Mouse (Mus musculus) lung, postnatal 36 days (tissue): ENCODE measurements at regions not wholly inside any gene's neighbourhood (a gene's known extent, or its start where the extent isn't known, plus 50 kb on each side); places are given as distances from the start of the nearest gene placed in this dataset.
"Not testable (repeated sequence)": the region's sequence is repeated elsewhere in the genome, so short reads cannot be mapped to it uniquely, and the experiment has no call there.

Experiments
- DNase-seq: peaks from one replicate; pipeline ENCODE4 v3.0.0; 2022; ENCODE audit warnings: mixed read lengths

DNA sequence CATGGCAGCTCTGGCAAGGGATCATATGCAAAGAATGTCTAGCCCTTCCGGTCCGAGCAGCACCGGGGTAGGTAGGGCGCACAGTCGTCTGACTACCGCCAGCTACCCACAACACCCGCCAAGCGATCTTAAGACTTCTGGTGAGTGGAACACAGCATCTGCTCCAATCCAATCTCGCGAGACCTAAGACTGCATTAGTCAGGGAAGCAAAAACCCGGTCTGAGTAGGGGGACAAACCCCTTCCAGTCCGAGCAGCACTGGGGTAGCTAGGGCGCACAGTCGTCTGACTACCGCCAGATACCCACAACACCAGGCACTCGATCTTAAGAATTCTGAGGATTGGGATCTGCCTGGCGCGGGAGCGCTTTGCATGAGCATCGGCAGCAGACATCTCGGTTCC is 57.1 kb downstream of the Nap1l2 start:
- DNase-seq = not testable (repeated sequence)

DNA sequence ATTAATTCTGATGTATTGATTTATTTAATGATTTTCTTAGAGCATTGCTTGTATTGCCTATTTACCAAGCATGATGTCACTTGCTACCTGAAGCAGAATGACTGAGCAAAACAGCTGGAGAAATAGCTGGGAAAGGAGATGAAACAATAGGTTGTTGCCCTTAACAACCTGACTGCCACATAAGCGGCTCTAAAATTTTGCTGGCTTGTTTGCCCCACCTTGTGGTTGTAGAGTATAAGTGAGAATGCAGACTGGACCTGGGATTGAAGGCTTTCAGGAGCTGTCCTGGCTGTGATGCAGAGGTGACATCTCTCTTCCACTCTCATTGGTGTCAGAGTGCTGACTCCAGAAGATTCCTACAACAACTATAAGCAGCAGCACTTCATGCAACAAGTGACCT is 77.3 kb downstream of the Nap1l2 start:
- DNase-seq = peak; percentile 1

DNA sequence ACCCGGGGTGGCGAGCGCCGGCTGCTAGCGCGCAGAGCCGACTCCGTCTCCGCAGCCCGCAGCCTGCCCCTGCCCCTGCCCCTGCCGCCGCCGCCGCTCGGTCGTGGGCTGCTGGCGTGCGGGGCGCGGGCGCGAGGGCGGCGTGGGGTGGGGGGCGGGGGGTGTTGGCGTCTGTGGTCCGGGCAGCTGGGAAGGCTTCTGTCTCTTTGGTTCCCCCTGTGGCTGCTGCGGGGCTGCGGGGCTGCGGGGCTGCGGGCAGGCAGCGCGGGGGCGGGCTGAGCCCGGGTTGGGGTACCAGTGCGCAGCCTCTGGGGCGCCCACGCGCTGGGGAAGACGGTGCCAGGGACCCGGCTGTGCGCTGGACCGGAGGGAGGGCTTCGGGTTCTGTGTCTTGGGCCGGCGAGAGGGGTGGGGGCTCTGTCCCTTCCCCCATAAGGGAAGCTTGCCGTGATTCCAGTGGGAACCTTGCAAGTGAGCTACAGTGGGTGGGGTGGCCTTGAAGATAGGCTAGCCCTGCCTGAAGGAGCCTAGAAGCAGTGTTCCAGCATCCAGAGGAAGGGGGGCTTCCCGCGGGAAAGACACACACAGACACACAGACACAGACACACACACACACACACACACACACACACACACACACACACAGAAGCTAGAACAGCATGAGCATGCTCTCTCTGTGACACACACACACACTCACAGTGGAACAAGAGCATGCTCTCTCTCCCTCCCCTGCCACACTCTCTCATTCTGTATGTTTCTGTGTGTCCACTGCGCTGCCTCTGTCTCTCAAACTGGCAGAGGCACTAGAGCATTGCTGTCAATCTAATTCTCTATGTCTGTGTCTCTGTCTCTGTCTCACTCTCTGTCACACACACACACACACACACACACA is 118.5 kb downstream of the Nap1l2 start:
- DNase-seq = not testable (repeated sequence)

DNA sequence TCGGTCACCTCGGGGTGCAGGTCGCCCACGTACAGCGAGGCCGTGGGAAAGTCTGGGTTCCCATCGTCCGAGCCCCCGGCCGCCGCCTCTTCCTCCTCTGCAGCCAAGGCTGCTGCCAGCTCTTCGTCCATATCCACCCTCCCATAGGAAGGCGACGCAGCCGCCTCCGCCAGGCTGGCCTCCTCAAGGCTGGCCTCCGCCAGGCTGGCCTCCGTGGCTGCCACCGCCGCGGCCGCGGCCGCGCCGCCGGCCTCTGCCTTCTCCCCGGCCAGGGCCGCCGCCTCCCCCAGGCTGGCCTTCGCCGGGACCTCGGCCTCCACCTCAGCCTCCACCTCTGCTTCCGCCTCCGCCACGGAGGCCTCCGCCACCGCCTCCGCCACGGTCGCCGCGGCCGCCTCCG is 119.3 kb downstream of the Nap1l2 start:
- DNase-seq = not testable (repeated sequence)

DNA sequence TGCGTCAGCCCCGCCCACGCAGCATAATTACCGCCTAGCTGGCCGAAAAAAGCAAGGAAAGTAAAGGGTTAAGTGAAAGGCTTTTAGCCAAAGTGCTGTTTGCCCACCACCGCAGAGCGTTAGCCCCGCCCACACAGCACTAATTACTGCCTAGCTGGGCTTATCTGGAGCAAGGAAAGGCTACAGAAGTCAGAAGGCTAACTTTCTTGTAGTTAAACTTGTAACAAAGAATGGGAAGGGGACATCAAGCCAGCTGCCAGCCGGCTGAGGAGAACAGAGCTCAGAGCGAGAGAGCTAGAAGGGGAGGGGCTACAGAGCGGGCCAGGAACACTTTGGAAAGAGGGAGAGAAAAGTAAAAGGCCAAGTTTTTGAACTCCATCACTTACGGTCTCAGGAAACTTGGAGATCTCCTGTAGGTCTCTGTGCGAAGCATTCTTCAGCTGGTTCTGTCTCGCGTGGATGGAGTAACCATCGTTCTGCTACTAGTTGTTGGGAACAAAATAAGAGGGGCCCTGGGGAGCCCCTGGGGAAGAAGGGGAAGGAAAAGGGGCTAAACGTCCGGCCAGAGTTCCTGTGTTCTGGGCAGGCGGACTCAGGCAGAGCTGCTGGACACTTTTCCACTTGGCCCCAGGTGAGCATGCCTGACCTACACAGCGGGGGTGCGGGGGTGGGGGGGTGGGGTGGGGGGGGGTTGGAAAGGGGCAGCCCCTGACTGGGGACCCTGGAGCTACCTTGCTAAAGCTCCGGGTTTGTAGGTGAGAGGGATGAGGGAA is 98.3 kb downstream of the 1700018G05Rik start:
- peak; percentile 7 for DNase-seq

DNA sequence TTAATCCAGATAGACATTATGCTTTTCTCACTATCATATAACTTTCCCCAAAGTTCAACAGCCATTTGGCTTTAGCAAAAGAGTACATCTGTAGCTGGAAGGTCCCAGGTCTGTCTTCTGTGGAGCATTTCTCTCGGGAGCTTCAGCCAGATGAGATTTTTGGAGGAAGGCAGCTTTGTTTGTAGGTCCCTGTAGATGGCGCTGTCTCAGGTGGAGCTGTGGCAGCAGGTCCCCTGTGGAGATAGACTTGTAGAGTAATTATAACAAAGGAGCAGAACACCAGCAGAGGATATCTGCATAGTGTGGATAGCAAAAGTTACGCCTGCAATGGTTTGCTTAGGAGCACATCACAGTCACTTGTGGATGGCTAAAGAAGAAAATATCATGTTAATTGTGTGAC is 97.3 kb downstream of the 1700018G05Rik start:
- peak; percentile 0 for DNase-seq

DNA sequence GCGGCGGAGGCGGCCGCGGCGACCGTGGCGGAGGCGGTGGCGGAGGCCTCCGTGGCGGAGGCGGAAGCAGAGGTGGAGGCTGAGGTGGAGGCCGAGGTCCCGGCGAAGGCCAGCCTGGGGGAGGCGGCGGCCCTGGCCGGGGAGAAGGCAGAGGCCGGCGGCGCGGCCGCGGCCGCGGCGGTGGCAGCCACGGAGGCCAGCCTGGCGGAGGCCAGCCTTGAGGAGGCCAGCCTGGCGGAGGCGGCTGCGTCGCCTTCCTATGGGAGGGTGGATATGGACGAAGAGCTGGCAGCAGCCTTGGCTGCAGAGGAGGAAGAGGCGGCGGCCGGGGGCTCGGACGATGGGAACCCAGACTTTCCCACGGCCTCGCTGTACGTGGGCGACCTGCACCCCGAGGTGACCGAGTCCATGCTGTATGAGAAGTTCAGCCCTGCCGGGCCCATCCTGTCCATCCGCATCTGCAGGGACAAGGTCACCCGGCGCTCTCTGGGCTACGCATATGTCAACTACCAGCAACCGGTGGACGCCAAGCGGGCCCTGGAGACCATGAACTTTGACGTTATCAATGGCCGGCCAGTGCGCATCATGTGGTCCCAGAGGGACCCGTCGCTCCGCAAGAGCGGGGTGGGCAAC is 85.4 kb downstream of the 1700018G05Rik start:
- not testable (repeated sequence) for DNase-seq

DNA sequence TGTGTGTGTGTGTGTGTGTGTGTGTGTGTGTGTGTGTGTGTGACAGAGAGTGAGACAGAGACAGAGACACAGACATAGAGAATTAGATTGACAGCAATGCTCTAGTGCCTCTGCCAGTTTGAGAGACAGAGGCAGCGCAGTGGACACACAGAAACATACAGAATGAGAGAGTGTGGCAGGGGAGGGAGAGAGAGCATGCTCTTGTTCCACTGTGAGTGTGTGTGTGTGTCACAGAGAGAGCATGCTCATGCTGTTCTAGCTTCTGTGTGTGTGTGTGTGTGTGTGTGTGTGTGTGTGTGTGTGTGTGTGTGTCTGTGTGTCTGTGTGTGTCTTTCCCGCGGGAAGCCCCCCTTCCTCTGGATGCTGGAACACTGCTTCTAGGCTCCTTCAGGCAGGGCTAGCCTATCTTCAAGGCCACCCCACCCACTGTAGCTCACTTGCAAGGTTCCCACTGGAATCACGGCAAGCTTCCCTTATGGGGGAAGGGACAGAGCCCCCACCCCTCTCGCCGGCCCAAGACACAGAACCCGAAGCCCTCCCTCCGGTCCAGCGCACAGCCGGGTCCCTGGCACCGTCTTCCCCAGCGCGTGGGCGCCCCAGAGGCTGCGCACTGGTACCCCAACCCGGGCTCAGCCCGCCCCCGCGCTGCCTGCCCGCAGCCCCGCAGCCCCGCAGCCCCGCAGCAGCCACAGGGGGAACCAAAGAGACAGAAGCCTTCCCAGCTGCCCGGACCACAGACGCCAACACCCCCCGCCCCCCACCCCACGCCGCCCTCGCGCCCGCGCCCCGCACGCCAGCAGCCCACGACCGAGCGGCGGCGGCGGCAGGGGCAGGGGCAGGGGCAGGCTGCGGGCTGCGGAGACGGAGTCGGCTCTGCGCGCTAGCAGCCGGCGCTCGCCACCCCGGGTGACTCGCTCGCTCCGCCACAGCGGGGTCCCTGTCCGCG is 84.4 kb downstream of the 1700018G05Rik start:
- DNase-seq = not testable (repeated sequence)

DNA sequence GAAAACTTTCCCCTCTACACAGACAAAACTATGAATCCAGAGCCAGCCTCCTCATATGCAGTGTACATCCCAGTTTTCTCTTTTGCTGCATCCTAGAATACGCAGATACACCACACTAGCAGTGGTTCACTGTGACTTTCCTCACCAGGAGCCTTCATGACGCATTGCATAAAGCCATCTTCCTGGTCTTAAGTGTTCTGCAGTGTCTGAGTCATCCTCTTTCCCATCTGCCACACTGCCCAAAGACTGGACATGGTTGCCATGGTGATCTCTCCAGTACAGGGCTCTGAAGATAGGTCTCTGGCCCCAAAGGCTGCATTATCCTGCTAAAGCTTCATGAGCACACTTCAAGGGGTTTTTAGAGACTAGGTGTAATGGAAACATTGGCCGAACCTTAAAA is 65.8 kb downstream of the 1700018G05Rik start:
- DNase-seq = not testable (repeated sequence)
